Mouse (Mus musculus): ENCODE results near the gene Prss36. TPM values are rescaled to one million over a fixed set of nuclear protein-coding genes. Genes with fewer than 3 reads are reported as not detected.

Gene Prss36
- total RNA-seq, 2 experiments from 2014 or later, result 6.5 to 8.2 TPM

DNA sequence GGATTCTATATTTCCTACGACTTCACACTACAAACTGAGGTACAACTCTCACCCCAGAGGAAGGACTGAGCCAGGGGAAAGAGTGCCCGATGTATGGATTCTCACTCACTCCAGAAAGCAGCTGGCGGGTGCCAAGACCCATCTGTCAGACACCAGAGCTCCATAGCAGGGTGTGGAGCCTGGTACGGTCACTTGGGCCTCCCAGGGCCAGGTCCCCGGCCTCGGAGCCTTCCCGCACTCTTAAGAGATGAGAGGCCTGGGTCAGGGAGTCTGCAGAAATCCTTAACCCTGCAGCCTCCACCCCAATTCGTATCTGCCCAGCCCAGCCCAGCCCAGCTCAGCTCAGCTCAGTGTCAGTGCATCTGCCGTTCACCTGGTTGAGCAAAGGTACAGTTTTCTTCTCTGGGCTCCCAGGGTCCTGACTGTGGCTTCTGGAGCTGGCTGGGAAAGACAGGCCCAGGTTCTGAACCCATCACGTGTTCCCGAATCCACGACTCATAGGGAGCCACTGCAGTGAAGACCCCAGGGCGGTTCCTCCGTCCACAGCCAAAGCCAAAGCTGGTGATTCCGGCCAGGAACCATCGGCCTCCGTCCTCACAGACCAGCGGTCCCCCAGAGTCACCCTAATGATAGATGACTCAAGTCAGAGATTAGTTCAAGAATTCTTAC is 10.2 kb downstream of the Prss36 start:
- intact Hi-C loops (cut with DNase I; ENCODE audit: low total_unique reads), result loop anchor here (5.0 kb wide), 1 partner anchor 139 kb away; no protein-coding TSS in a partner anchor
- no peak for DNase-seq

DNA sequence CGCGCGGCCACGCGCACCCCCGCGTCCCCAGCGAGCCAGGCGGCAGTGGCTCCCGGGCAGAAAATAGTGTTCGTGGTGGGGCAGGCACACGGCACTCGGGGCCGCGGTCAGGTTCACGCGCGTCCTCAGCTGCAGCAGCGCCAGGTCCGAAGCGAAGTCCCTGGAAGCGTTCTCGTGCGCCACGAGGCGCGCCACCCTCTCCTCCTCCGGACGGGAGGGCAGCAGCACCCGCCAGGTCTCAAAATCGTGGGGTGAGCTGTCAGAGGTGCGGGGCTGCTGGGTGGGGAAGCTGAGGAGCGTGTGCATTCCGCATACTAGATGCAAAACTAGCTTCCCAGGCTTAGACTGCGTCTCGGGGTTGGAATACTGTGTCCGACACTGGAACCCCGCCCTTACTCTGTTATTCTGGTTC is 10.8 kb downstream of the Prss36 start:
- no peak for DNase-seq
- intact Hi-C loops (cut with DNase I; ENCODE audit: low total_unique reads), result loop anchor here (5.0 kb wide), 1 partner anchor 138 kb away; no protein-coding TSS in a partner anchor

DNA sequence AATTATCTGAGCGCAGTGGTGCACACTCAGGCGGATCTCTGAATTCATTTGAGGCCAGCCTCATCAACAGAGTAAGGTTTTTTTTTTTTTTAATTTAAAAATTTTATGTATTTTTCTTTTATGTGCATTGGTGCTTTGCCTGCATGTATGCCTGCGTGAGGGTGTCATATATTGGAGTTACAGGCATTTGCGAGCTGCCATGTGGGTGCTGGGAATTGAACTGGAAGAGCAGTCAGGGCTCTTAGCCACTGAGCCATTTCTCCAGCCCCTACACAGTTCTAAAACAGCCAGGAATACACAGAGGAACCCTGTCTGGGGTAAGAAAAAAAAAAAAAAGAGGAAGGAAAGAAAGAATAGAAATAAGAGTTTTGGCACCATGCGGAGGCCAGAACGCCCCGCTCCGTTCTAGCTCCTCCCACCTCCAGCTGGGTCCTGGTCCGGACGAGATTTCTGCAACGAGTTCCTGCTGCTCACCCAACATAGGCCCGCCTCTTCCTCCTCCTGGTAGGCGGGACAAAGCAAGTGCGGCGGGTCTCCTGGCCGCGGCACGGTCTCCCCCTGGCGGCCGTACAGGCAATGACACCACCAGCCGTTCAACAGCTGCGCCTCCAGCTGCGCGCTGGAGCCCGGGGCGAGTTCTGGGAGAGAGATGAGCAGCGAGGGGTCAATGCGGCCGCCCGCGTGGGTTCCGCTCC is 11.3 kb downstream of the Prss36 start:
- intact Hi-C loops (cut with DNase I; ENCODE audit: low total_unique reads), result loop anchor here (5.0 kb wide), 1 partner anchor 138 kb away; no protein-coding TSS in a partner anchor
- peak; percentile 95 for DNase-seq

DNA sequence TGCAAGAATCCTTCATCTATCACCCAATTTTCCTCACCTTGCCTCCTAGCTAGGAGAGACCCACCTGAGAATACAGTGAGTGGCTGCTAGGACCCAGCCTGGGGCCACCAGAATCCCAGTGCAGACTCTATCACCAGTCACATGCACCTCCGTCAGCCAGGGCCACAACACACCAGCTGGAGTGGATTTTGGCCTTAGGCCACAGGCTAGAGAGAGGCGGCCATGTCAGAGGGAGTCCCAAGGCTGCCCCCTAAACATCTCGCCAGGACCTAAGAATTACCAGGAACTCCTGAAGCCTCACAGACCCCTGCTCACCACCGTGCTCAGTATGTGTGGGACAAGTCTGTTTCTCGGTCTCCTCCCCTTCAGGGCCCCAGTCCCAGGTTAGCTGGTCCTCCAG is 12.4 kb downstream of the Prss36 start:
- no peak for DNase-seq
- intact Hi-C loops (cut with DNase I; ENCODE audit: low total_unique reads), result no loop called here

DNA sequence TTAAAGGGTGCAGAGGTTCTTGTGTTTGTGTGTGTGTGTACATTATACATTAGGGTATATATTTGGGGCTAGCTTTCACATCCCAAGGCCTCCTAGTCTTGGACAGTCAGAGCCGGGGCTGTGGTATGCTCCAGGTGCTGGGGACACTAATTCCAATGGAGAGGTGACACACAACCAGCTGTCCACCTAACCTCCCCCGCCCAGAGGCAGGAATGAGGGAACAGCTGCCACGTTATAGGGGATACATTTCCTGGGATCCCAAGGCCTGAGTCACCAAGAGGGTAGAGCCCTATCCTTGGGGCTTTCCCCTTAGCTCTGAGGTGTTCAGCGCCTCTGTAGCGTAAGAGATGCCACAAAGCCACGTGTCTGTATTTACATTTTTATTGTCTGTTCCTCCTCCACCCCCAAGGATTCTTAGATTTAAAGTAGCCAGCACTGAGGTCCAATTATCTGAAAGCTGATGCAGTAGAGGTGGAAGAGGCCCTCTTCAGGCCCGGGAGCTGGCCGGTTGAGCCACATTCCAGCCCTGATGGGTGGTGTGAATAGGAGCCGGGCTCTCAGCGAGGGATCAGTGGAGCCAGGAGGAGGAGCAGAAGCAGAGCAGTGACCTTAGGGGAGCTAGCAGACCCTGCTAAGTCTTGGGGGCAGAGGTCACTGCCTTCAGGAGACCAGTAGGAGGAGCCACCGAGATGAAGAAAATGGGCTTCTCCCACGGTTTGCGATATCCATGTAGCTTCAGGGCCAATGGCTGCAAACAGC is 14.1 kb downstream of the Prss36 start:
- intact Hi-C loops (cut with DNase I; ENCODE audit: low total_unique reads), result no loop called here
- DNase-seq, result no peak

DNA sequence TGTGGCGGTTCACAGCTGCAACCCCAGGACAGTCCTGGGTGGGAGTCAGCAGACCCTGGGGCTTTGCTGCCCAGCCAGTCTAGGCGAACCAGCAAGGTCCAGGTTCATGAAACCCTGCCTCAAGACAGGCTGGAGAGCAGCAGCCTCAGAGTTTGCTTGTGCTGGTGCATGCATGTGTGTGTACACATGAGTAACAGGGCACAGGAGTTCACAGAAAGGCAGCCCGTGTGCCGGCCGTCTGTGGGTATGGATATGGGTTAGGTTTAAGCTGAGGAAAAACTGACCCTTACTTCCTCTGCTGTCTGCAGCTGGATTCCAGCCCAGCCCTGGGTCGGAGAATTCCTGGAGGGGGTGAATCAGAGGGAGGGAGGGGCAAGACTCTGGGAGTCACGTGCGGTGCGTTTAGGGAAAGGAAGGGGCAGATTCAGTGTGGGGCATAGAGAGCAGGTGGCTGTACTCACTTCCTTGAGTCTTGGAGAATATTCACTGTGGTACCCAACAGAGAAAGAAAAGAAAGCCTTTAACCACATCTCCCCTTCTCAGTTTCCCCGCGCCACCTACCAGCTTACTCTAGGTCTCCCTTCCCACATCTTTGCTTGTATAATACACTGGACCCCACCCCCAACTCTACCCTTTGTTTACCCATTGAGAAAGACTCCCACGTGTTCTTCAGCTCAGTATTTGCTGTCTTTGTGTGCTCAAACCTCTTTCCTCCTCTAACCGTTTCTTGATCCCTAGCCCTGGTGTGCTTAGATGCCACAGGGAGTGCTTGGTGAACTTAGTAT is 15.0 kb downstream of the Prss36 start:
- intact Hi-C loops (cut with DNase I; ENCODE audit: low total_unique reads), result no loop called here
- no peak for DNase-seq

DNA sequence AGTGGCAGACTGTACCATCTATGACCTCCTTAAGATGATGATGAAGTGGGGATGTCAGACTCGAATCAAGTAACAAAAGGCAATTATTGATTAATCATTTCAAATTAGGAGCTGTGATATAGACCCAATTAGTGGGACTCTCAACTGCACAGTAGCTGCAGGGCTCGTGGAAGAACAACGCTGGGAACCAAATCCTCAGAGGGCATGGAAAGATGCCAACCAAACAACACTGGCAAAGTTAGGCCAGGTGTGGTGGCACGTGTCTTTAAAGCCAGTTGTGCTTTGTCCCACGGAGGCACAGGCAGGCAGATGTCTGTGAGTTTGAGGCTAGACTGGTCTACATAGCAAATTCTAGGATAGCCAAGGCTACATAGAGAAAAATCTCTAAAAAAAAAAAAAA is 15.9 kb downstream of the Prss36 start:
- intact Hi-C loops (cut with DNase I; ENCODE audit: low total_unique reads), result no loop called here
- no peak for DNase-seq

DNA sequence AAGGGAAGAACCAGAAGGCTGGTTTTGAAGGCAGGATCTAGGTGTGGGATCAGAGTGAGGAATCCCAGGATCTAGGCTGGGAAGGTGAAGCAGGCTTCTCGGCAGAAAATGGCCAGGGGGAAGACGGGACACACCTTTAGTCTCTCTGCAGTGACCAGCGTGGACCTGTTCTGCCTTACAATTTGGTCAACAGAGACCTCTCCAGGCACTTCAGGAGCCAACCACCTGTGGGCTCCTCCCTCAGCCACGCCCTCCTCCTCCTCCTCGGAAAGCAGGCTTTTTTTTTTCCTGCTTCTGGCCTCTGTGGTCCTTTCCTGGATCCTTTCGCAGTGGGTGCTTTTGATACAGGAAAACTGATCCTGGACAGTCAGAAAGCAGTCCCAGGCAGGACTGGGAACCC is 16.6 kb downstream of the Prss36 start, which contains the start of gene Prss8:
Gene Prss8 (minus strand): TSS at position 182 of the 400 bp plus-strand sequence.
- no peak for DNase-seq
- intact Hi-C loops (cut with DNase I; ENCODE audit: low total_unique reads), result no loop called here

DNA sequence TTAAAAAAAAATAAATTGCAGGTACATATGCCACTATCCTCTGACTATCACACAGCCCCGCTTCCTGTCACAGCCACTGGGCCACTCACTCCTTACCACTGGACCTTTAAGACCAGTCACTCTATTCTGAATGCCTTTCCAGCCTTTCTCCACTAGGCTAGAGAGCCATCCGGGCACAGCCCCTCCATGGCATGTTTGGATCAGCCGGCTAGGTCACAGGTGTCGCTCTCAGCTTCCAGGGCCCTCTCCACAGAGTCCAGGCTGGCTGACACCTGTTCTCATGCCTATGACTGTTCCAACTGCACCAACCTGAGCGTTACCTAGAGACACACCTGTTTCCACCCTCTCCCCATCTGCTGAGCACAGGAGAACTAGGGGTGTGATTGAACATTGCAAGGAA is 17.9 kb downstream of the Prss36 start:
- intact Hi-C loops (cut with DNase I; ENCODE audit: low total_unique reads), result no loop called here
- no peak for DNase-seq

DNA sequence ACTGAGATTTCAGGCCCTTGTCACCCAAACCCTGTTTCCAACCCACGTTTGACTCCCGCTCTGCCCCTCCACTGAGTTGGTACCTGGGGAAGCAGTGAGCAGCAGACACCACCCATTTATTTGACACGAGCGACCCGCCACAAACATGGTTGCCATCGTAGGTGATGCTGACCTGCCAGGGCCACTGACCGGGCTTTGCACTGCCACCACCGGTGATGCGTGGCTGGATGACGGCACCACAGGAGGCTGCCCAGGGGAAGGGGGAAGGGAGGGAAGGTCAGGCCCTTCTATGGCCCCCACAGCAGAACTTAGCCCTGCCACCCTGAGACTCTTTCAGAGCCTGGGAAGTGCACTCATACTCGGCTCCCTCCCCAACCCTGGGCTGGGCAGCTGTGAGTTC is 18.8 kb downstream of the Prss36 start:
- DNase-seq, result no peak
- intact Hi-C loops (cut with DNase I; ENCODE audit: low total_unique reads), result no loop called here

DNA sequence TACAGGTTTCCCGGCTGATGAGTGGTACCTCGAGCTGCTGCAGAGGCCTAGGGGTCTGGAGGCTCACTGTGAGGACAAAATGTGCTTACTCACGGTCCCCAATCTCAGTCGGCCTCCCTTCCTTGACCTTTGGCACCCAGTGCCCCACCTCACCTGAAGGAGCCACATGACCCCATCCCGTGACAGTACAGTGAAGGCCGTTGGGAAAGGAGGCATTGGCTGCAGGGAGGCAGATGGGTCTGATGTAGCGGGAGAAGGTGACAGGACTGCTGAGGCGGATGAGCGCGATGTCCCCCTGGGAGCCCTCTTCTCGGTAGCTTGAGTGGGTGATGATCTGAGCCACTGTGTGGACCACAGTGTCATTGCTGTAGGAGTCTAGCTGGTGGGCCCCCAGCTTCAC is 19.7 kb downstream of the Prss36 start:
- DNase-seq, result no peak
- intact Hi-C loops (cut with DNase I; ENCODE audit: low total_unique reads), result no loop called here

DNA sequence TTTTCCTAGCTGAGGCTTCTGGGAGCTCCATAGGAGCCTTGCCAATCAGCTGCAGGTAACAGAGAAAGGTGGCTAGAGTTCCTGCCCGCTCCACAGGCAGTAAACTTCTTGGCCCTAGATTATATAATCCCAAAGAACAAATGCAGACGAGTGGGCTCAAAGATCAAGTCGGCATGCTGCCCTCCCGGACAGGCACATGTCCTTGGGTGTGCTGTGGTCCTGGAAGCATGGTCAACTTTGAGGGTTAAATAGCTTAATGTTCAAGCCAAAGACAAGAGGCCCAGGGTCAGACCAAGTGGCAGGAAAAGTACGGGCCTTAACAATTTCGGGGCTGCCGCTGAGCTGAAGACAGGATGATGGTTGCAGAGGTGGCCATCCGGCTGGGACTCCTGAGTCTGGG is 20.5 kb downstream of the Prss36 start:
- DNase-seq, result no peak
- intact Hi-C loops (cut with DNase I; ENCODE audit: low total_unique reads), result no loop called here

DNA sequence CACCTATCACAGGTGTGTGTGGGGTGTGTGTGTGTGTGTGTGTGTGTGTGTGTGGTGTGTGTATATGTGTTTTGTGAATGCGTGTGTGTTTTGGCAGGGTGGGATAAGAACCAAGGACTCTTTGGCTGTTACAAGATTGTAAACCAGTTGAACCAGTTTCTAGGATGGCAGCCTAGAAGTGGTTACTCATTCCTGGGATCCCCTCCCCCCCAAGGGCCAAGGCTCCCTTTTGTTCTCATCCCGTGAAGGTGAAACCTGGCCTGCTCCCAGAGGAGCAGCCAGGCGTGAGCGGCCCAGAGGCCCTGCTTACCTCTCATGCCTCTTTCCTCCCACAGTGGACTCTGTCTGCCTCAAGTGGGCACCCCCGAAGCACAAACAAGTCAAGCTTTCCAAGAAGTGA is 21.3 kb downstream of the Prss36 start:
- intact Hi-C loops (cut with DNase I; ENCODE audit: low total_unique reads), result no loop called here

DNA sequence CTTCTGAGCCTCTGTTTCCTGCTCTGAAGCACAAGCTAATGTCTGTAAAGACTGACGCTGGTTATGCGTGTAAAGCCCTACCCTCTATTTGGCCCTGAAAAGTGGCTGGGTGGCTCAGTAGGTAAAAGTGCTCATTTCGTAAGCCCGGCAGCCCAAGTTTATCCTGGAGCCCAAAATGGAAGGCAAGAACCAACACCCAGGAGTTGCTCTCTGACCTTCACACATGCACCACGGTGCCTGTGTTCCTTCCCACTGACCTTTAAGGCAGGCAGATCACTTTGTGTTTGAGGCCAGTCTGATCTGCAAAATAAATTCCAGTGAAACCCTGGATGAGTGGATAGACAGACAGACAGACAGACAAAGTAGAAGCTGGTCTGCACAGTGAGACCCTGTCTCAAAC is 22.8 kb downstream of the Prss36 start:
- DNase-seq, result no peak
- intact Hi-C loops (cut with DNase I; ENCODE audit: low total_unique reads), result no loop called here

More for the DNA sequence above, 21.3 kb downstream of the Prss36 start:
- DNase-seq, result no peak

DNA sequence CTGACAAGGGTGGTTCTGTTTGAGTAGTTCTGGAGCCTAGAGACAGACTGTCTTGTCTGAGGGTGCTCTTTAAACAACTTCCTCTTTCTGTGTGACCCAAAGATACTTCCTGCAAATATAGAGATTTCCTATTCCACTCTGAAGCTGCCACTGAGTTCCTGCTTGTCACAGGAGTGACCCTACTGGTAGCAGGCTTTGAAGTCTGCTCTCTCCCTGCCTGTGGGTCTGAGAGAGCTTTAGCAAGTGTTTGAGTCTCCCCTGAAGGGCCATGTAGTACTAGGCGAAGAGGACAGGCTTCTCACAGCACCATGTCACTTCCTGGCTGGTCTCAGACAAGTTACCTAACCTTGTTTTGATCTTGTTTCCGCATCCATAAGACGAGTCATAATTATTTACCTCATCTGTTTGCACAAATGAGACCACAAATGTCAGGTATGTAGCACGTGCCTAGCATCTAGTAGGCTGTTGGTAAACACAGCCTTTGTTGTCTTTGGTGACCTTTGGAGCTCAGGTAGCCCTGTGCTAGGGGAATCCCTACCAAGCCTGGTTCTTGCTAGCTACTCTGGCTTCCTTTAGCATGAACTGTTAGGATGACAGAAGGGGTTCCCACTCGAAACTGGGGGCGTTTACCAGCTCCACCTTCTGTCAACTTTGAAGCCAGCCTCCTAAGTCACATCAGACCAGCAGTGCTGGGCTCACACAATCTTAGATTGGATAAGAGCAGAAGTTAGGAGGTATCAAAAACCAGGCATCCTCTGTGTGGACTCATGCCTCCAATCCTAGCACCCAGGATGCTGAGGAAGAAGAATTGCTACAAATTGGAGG is 23.9 kb downstream of the Prss36 start:
- DNase-seq, result no peak
- intact Hi-C loops (cut with DNase I; ENCODE audit: low total_unique reads), result no loop called here

DNA sequence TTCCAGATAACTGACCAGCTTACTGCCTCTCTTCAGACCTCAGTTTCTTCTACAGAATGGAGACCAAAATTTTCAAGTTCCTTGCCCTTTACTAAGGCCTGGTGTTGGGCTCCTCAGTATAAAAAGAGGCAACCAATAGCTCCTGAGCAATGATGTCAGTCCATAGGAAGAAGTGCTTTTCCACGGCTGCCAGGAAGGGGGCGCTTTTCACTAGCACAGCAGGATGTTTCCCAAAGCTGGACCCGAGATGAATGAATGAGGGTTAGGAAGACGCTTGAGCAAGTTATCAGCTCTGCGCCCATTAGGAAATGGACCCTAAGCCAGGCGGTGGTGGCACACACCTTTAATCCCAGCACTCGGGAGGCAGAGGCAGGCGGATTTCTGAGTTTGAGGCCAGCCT is 25.0 kb downstream of the Prss36 start:
- DNase-seq, result no peak
- intact Hi-C loops (cut with DNase I; ENCODE audit: low total_unique reads), result no loop called here

DNA sequence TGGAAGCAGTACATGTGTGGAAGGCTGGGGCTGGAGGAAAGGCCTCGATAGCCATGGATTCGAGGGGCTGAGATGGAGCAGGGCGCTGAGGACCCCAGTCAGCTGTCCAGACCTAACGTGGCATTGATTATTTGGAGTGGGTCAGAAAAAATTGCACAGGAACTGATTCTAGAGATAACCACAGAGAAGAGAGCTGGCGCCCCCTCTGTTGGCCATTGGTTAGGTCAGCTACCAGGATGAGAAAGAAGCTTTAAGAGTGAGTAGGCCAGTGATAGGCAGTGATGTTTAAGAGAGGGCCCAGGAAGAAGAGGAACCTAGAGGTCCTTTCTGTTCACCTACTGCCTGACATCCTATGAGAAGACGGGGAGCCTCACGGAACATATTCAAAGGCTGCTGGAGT is 27.2 kb downstream of the Prss36 start:
- no peak for DNase-seq
- intact Hi-C loops (cut with DNase I; ENCODE audit: low total_unique reads), result no loop called here

DNA sequence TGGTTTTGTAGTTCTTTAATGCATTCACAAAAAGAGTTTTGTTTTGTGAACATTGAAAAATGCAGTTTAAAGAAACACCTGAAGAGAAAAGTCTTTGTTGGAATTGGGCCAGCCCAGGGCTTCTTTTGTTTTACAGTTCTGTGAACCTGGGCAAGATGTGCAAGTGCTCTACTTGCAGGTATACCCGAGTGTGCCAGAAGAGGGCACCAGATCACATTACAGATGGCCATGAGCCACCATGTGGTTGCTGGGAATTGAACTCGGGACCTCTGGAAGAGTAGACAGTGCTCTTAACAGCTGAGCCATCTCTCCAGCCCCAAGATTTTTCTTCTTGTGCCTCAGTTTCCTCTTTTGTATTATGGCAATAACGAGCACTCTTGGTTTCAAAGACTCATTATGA is 28.3 kb downstream of the Prss36 start:
- intact Hi-C loops (cut with DNase I; ENCODE audit: low total_unique reads), result no loop called here
- no peak for DNase-seq

DNA sequence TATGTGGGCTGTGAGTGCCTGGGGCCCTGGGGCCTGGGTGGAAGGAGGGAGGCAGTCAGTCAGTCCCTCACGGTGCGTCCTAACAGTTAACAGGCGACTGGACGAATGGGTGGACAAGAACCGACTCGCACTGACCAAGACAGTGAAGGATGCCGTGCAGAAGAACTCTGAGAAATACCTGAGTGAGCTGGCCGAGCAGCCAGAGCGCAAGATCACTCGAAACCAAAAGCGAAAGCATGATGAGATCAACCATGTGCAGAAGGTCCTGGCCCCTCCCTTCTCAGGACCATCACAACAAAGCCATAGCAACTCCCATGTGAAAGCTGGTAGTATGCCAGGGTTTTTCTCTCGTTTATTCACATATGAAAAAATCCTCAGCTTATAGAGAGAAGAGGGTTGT is 31.2 kb downstream of the Prss36 start:
- intact Hi-C loops (cut with DNase I; ENCODE audit: low total_unique reads), result no loop called here
- no peak for DNase-seq

Measured in gastrocnemius, postnatal 14 days (tissue).